Mouse (Mus musculus) stomach, embryonic 16.5 days (tissue): Measurements from ENCODE around the gene Aacs. TPM values are rescaled to one million over a fixed set of nuclear protein-coding genes. Genes with fewer than 3 reads are reported as not detected.

ENCODE experiments used
- ATAC-seq: fragments of 200-750 bp; cut with Nextera tagmentation; 2 replicates; pipeline ENCODE4 v1.8.0; 2017; ENCODE audit warnings: moderate number of reproducible peaks, moderate TSS enrichment; ENCODE audit not compliant: insufficient read depth, low FRiP score
- H3K27ac ChIP-seq: fragments of 300-500 bp; sonication (generic); 2 replicates; pipeline ENCODE4 v1.5.1; 2014; ENCODE audit warnings: low read length
- H3K27me3 ChIP-seq: fragments of 300-500 bp; sonication (generic); 2 replicates; pipeline ENCODE4 v1.6.1; 2014; ENCODE audit warnings: low read length, control low read depth, mixed read lengths; ENCODE audit not compliant: control insufficient read depth, insufficient read depth
- H3K36me3 ChIP-seq: fragments of 300-500 bp; sonication (generic); 2 replicates; pipeline ENCODE4 v1.6.1; 2014; ENCODE audit warnings: low read length; ENCODE audit not compliant: control insufficient read depth, insufficient read depth
- H3K4me1 ChIP-seq: fragments of 300-500 bp; sonication (generic); 2 replicates; pipeline ENCODE4 v1.6.1; 2014; ENCODE audit warnings: low read length, control low read depth, mixed read lengths; ENCODE audit not compliant: control insufficient read depth, insufficient read depth
- H3K4me2 ChIP-seq: fragments of 300-500 bp; sonication (generic); 2 replicates; pipeline ENCODE4 v1.6.1; 2014; ENCODE audit warnings: low read depth, low read length, mixed read lengths
- H3K4me3 ChIP-seq: fragments of 300-500 bp; sonication (generic); replicated peaks from 2 replicates; pipeline ENCODE4 v1.5.1; 2014; ENCODE audit warnings: mild to moderate bottlenecking, low read length
- H3K9ac ChIP-seq: fragments of 300-500 bp; sonication (generic); 2 replicates; pipeline ENCODE4 v1.6.1; 2014; ENCODE audit warnings: low read length
- H3K9me3 ChIP-seq: fragments of 300-500 bp; sonication (generic); replicated peaks from 2 replicates; pipeline ENCODE4 v1.6.1; 2016; ENCODE audit warnings: low read length, control low read depth; ENCODE audit not compliant: control insufficient read depth
- WGBS: fragments of 180-500 bp; shearing (Covaris S2); extraction: QIAGEN DNeasy Blood & Tissue Kit; methylation state at CpG from one replicate; pipeline ENCODE4 v1.1.7; 2014; 5-methylcytosine and 5-hydroxymethylcytosine counted together
- polyA plus RNA-seq: library from polyadenylated mRNA; unstranded; fragments of >200 nt; fragmentation: Nextera tagmentation; extraction: Ambion mirVana; gene quantifications from 2 replicates; pipeline ENCODE4 v1.2.1, GENCODE M21; 2015

Gene Aacs
- polyA plus RNA-seq, 1 experiment from 2014 or later = 75.4 TPM

- no peaks in the 10 kb centered on the region; the same call in 1 of the 2 replicates for H3K4me1 ChIP-seq
- H3K4me2 ChIP-seq = peak overlapping the region; percentile 56
- H3K27me3 ChIP-seq = peaks cover 72% of the 10 kb centered on the region
- under 1% methylated on average over 50 of the region's 64 CpGs for WGBS
- H3K4me3 ChIP-seq = peak overlapping the region; percentile 46
- no peak overlapping the region for H3K27ac ChIP-seq
- no peaks in the 10 kb centered on the region for H3K9me3 ChIP-seq
- H3K9ac ChIP-seq = peak overlapping the region; percentile 51; the same call in 1 of the 2 replicates
- H3K36me3 ChIP-seq = no peaks in the 10 kb centered on the region
- ATAC-seq = no peak
Observed at GRCm38 (mm10) chr5:125532545-125533224, 57.1 kb downstream of the Aacs start.

- Histone ChIP-seq H3K4me2 (peak overlapping the region; percentile 56), H3K27me3 (peaks cover 72% of the 10 kb centered on the region), H3K9me3 (no peaks in the 10 kb centered on the region), H3K36me3 (no peaks in the 10 kb centered on the region), H3K4me3 (peak overlapping the region; percentile 46), H3K27ac (no peak overlapping the region), H3K9ac (no peak overlapping the region), H3K4me1 (no peaks in the 10 kb centered on the region; the same call in 1 of the 2 replicates)
- ATAC-seq = no peak
- 3% methylated on average over 24 of the region's 24 CpGs for WGBS
Observed at GRCm38 (mm10) chr5:125533225-125533900, 57.7 kb downstream of the Aacs start.

- ATAC-seq = no peak
- H3K9me3 ChIP-seq = no peaks in the 10 kb centered on the region
- no peaks in the 10 kb centered on the region for H3K36me3 ChIP-seq
- no peaks in the 10 kb centered on the region; the same call in 1 of the 2 replicates for H3K4me1 ChIP-seq
- no peak overlapping the region for H3K4me2 ChIP-seq
- peaks cover 72% of the 10 kb centered on the region for H3K27me3 ChIP-seq
- H3K4me3 ChIP-seq = no peak overlapping the region
- no peak overlapping the region for H3K27ac ChIP-seq
- 7% methylated on average over 7 of the region's 7 CpGs for WGBS
- no peak overlapping the region for H3K9ac ChIP-seq
Observed at GRCm38 (mm10) chr5:125534168-125534610, 58.6 kb downstream of the Aacs start.

DNA sequence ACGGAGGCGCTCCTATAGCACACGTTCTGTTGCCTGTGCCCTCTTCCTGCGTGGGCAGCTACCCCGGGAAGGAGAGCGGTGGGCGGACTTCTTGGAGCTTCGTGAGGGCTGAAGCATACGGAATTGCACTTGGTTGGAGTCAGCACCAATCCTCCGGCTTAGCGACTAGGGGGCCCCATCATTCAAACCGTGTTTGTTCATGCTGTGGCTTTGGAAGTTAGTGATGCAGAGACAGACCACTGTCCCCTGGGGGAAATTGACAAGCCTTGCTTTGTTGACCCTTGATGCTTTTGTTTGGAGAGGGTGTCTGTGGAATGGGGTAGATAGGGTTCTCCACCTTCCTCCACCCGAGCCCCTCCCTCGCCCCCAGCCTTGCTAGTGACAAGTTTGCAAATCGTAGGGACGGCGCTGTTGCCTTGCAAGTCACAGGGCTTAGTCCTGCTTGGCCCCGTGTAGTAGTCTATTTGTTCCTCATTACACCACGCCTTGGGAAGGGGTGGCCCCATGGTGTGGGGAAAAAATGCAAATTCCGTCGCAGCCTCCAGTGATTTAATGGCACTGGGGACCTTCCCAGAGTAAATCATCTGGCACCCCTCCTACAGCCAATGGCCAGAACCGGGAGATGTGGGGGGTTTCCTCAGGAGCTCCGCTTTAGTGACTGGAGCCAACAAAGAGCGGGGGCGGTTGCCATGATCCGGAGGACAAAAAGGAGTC, 59.2 kb downstream of the Aacs start:
- Histone ChIP-seq H3K36me3 (no peaks in the 10 kb centered on the region), H3K4me2 (no peak overlapping the region), H3K4me1 (no peaks in the 10 kb centered on the region; the same call in 1 of the 2 replicates), H3K9me3 (no peaks in the 10 kb centered on the region), H3K27me3 (peaks cover 66% of the 10 kb centered on the region), H3K27ac (no peak overlapping the region), H3K4me3 (no peak overlapping the region), H3K9ac (no peak overlapping the region)
- 3% methylated on average over 26 of the region's 26 CpGs for WGBS
- ATAC-seq = no peak

DNA sequence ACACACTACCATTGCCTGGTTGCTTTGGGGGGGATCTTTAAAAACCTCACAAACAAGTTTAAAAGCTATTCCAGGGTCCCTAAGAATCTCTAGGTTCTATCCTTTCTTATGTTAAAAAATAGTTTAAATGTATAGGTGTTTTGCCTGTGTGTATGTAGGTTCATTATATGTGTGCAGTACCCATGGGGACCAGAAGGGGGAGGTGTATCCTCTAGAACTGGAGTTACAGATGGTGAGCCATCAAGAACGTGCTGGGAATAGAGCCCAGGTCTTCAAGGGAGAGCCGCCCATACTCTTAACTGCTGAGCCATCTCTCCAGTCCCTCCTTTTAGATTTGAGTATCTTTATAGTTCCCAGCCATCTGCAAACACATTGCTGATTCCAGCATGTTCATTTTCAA, 69.5 kb downstream of the Aacs start:
- no peak overlapping the region for H3K27ac ChIP-seq
- 84% methylated on average over 2 of the region's 2 CpGs for WGBS
- H3K4me3 ChIP-seq = no peak overlapping the region
- no peaks in the 10 kb centered on the region for H3K27me3 ChIP-seq
- H3K36me3 ChIP-seq = no peaks in the 10 kb centered on the region
- no peak for ATAC-seq
- no peak overlapping the region for H3K9ac ChIP-seq
- no peak overlapping the region for H3K4me2 ChIP-seq
- no peaks in the 10 kb centered on the region for H3K4me1 ChIP-seq
- no peaks in the 10 kb centered on the region; the same call in 1 of the 2 replicates for H3K9me3 ChIP-seq

DNA sequence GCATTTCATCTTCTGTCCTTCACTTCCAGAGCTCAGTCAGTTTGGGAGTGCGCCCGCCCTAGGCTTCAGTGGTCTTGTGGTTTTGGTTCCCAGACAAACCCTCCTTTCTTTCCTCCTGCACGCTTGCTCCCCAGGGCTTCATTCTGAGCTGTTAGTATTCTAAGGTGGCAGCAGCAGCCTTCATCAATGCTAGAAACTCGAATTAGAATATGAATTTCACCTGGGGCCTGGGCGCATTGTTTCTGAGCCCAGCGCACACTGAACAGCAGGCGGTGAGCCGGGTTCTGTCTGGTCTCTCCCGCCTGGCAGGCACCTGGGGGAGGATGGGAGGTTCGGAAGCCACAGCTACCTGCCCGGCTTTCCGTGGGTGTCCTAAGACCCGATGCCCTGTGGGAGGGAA, 70.7 kb downstream of the Aacs start:
- Histone ChIP-seq H3K4me1 (no peaks in the 10 kb centered on the region), H3K9ac (no peak overlapping the region), H3K27me3 (no peaks in the 10 kb centered on the region), H3K4me2 (no peak overlapping the region), H3K36me3 (no peaks in the 10 kb centered on the region), H3K27ac (no peak overlapping the region), H3K9me3 (no peaks in the 10 kb centered on the region; the same call in 1 of the 2 replicates), H3K4me3 (no peak overlapping the region)
- WGBS = 27% methylated on average over 13 of the region's 13 CpGs
- no peak for ATAC-seq

- H3K4me3 ChIP-seq = no peak overlapping the region
- H3K4me1 ChIP-seq = no peaks in the 10 kb centered on the region
- WGBS = 35% methylated on average over 11 of the region's 11 CpGs
- no peak overlapping the region for H3K9ac ChIP-seq
- no peak overlapping the region for H3K4me2 ChIP-seq
- no peak overlapping the region for H3K27ac ChIP-seq
- no peak for ATAC-seq
- no peaks in the 10 kb centered on the region for H3K27me3 ChIP-seq
- H3K9me3 ChIP-seq = no peaks in the 10 kb centered on the region; the same call in 1 of the 2 replicates
- H3K36me3 ChIP-seq = no peaks in the 10 kb centered on the region
Observed at GRCm38 (mm10) chr5:125549750-125550489, 74.3 kb downstream of the Aacs start.

DNA sequence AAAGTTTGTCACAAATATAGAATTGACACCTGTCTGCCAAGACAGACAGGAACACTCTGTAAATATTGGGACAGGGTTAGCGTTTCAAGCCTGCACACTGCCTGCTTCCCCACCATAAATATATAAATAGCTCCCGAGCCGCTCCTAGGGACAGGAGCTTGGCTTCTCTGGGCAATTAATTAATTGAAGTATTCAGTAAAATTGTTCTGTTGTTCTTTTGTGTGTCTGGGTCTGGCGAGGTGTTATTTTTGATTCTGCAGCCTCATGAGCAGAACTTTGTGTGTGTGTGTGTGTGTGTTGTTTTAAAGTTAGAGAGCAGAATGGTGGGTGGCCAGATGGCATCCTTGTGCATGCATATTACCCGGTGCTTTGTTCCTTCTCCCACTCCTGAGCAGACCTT, 80.1 kb downstream of the Aacs start:
- ATAC-seq = no peak
- Histone ChIP-seq H3K4me3 (no peak overlapping the region), H3K27ac (no peak overlapping the region), H3K27me3 (no peaks in the 10 kb centered on the region), H3K4me2 (no peak overlapping the region), H3K9ac (no peak overlapping the region), H3K4me1 (no peaks in the 10 kb centered on the region), H3K9me3 (no peaks in the 10 kb centered on the region), H3K36me3 (no peaks in the 10 kb centered on the region)
- WGBS = 62% methylated on average over 5 of the region's 5 CpGs
